Mouse (Mus musculus): ENCODE measurements around the gene Slc47a2. TPM values are rescaled to one million over a fixed set of nuclear protein-coding genes. Genes with fewer than 3 reads are reported as not detected.

Gene Slc47a2
- total RNA-seq, 2 experiments from 2014 or later, result not detected

DNA sequence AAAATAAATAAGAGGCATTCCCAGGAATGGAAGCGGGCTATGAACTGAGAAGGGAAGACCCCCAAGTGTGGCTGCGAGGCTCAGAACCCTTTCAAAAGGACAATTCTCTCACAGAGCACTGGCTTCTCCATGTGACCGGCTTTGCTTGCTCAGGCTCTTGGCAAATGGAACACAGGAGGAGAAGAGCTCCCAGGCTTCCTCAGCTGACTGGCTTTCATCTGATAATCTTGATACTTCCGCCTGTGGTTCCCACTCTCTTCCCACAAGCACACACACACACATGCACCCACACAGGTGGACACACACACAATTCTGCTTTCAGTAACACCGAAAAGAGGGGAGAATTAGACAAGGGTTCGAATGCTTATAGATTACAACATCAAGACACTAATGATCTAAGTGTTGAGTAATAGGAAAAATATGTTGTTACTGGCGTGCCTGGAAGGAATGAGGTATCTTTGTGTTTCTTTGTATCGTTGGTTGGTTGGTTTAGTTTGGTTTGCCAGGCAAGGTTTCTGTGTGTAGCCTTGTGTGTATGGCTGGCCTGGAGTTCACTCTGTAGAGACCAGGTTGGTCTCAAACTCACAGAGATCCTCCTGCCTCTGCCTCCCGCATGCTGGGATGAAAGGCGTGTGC, 59.1 kb downstream of the Slc47a2 start:
- DNase-seq (ENCODE audit: low spot score), result no peak

DNA sequence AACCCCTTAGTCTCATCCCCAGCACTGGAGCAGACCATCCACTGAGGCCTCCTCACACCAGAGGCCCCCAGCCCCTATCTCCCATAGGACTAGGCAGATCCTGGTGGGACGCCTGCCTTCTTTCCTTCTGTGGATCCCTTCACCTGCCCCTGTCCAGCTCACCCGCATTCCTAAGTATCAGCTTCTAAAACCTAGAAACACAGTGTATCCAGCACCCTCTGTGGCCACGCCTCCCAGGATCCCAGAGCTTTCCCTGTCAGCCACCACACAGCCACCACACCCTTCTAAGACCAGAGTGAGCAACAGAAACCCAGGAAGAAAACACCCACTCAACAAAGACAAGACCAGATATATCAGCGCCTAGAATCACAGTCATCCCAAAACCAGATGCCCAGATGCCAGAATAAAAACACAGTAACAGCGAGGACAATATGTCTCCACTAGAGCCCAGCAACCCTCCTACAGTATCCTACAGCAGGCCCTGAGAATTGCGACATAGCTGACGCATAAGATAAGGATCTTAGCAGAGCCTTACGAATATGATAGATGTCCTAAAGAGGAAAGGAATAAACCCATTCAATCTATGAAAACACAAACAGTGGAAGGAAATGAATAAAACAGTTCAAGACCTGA, 64.1 kb downstream of the Slc47a2 start:
- DNase-seq (ENCODE audit: low spot score), result no peak

DNA sequence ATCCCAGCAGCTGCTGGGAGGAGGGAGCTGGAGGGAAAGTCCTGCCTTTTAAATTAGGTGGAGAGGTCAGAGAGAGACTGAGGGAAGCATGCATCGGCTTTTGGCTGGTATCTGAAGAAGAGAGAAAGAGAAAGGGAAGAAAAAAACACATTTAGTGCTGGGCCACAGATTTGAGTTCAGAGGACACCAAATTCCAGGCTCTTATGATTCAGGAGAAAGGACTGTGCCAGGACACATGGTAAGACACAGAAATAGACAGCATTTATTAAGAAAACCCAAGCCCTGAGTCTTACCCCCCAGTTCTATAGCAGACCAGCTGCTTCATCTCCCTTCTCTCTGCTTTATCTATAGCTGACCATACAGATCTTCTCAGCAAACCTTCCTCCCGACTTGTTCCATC, 64.7 kb downstream of the Slc47a2 start:
- DNase-seq (ENCODE audit: low spot score), result no peak

DNA sequence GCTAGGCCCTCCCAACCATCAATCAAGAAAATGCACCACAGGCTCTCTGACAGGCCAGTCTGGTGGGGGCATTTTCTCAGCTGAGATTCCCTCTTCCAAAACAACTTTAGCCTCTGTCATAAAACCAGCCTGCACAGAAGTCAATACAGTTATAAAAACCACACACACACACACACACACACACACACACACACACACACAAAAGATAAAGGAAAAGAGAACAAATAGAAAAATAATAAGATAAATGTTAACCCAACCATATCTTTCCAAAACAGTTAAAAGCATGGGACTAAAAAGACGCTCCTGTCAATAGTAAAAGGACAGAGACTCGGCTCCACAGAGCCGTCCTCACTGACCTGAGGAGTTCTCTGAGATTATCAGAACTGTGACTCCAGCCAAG, 66.2 kb downstream of the Slc47a2 start:
- DNase-seq (ENCODE audit: low spot score), result no peak

DNA sequence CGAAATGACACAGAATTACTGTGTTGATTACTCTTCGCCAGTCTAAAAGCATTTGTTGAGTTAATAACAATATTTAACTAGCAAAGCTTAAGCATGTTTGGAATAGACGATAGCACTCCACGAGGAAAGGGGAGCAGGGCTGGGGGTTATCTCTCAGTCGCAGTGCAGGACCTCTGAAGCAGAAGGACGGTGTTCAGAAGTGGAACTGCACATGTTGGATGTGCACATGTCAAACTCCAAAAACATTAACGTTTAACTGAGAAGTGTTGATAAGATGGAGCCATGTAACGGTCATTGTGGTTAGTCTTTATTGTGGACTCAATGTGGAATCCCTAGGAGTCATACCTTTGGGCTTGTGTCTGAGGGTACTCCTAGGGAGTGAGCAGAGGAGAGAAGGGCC, 67.6 kb downstream of the Slc47a2 start:
- no peak for DNase-seq (ENCODE audit: low spot score)

DNA sequence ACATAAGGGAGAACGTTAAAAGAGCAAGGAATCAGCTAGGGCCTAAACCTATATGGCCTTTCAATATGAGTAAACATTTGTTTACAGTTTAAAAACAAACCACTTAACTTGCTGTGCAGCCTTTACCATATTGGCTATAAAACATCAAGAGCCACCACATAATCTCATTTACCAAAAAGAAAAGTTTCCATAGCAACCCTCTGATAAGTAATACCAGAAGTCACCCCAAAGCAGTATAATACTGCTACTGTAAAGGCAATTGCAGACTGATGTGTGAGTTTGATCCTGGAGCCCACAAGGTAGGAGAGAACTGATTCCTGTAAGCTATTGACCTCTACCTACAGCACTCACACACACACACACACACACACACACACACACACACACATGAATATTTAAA, 68.2 kb downstream of the Slc47a2 start:
- DNase-seq (ENCODE audit: low spot score), result no peak

DNA sequence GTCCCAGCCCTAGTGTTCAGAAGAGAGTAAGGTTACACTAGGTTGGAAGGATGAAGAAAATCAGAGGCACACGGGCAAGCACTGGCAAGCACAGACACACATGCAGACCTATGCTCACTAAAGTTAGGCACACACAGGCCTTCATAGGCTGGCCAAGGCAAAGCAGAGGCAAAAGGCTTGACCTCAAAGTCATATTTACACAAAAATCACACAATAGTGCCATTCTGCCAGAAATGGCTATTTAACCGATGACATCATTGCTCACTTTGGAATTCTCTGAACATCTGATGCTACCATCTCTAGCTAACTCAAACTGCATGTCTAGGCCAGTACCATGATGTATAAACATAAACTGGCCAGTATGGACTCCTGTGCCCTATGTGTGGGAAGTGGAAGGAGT, 68.7 kb downstream of the Slc47a2 start:
- no peak for DNase-seq (ENCODE audit: low spot score)

DNA sequence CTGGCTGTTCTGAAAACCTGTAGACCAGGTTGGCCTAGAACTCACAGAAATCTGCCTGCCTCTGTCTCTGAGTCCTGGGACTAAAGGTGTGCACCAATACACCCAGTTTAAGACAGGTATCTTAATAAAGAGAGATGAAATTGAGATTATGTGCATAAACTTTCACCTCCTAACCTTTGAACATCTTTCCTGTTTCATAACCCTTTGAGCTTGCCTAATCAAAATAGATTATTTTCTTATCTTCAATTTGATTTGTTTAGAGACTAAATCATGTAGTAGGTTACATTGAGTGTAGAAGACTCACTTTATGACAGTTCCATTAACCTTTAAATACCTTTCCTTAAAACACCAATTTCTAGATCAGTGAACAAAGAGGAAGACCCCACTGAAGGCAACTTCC, 71.0 kb downstream of the Slc47a2 start:
- no peak for DNase-seq (ENCODE audit: low spot score)

DNA sequence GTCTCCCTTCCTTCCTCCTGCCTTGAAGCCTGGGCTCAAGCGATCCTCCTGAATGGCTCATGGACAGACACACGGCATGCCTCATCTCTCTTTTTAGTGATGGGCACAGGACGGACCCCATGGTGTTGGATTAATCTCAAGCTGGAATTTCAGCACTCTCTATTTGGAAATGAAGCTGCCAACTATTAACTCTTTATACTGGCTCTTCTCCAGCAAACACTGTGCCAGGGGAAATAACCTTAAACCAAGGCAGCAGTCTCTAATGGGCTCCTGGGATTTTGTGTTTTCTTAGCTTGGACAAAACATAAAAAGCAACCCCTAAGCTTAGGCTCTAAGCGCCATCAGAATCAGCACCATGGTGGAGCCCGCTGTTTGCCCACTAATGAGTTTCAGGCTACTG, 72.3 kb downstream of the Slc47a2 start:
- DNase-seq (ENCODE audit: low spot score), result no peak

DNA sequence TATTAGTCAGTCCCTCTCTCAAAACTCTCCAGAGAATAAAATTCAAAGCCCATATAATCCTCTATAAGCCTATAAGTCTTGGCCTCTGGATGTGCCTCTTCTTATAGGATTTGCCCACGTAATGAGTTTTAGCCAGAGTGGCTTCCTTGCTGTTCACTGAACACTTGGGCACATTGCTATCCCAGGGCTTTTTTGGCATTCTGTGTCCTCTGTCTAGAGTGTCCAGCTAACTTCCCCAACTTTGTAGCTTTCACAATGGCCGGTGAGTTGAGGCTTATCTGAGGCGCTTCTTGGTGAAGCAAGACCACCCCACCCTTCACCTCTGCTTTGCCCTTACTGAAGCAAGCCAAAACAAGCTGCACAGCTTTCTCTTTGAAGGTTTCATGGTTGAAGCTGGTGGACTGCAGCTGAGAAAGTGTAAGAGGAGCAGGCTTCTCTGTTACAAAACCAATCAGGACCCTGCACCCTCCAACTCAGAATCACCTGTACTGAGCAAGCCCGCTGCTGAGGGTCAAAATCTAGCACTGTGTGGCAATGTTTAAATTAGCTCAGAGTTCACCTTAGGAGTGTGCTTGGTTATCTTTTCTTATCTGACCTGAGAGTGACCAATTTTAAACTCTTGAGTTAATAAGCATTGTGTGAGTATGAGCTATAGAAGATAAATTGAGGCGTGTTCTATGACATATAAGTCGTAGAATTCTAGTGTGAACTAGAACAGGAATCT, 73.9 kb downstream of the Slc47a2 start:
- DNase-seq (ENCODE audit: low spot score), result no peak

DNA sequence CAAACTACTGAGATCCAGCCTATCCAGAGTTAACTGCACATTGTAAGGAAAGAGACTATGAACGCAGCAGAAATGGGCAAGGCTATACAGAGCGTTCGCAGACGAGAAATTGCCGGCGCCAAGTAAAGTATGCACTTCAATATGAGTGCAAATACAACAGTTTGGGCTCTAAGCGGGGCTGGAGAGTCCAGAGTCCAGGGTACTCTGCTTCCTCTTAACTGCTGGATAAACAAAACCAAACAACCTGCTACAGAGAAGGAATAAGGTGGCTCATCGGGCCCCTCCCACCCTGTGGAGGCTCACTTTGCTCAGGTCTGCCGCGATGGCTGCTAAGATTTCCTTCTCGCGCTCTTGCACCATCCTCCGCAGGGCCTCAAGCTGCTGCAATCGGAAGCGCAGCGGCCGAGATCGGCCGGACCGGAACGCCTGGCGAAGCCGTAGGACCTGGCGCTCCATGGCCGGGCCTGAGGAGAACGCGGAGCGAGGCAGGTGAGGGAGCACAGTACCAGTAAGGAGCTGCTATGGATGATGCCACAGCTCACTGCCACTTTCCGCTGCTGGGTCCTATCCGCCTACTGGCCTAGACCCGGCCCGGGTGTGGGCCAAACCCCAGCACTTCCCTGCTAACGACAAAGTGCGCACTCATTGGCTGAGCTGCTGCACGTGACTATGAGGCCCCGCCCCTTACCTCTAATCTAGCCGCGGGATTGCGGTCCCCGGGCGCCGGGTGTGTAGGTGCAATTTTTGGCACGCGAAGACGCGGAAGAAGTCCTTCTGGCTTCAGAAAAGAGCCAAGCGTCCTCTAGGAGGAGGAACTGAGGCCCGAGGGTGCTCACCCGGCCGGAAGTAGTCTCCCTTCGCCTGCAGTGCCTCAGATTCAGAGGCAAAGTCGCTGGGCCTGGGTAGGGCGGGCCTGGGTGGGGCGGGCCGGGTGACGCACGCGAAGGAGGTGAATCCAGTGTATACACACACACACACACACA, 75.8 kb downstream of the Slc47a2 start, which contains the start of gene Aldh3a2:
Aldh3a2 (minus strand) TSS at position 914 of the 983 bp plus-strand sequence.
- peak; percentile 96 for DNase-seq (ENCODE audit: low spot score)

DNA sequence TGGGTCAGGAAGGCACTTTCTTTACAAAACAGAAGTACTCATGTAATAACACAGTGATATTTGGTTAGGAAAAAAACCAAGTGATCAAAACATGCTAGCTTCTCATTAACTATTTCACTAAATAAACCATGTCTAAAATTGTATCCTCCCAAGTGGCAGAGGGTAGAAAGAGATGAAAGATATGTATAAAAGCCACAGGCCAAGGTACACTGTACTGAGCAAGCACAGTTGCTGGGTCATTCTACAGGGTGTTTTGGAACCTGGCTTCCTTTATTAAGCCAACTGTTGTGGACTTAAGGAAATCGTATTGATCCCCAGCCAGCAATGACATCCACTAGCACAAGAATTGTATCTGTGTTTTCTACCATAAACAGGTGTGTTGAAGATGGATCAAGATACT, 78.8 kb downstream of the Slc47a2 start:
- no peak for DNase-seq (ENCODE audit: low spot score)

DNA sequence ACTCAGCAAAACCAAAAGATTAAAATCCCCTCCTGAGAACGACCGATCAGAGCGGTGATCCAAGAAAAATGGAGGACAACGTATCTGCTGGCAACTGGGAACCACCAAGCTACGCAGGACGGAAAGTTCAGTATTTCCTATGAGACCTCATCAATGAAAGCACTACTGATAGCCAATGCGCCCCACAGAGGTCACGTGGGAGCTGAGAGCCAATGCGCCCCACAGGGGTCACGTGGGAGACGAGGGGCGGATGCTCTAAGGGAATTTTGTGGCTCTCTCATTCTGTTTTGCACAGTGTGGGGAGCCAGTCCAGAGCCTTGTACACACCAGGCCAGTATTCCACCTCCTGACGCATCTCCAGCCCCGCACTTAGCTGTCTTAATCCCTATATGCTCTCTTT, 80.1 kb downstream of the Slc47a2 start:
- DNase-seq (ENCODE audit: low spot score), result no peak

DNA sequence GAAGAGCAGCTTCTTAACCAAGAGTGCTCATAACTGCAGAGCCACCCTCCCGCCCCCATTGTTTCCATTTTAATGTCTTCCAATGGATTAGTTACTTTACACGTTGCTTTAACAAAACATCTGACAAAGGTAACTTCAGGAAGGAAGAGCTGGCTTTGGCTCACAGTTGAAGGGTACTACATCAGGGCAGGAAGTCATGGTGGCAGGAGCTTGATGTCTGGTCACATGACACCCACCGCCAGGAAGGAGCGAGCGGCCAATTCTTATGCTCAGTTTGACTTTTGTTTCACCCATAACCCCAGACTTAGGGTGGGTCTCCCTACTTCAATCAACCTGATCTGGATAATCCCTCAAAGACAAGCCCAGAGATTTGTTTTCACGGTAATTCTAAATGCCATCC, 83.6 kb downstream of the Slc47a2 start:
- no peak for DNase-seq (ENCODE audit: low spot score)

DNA sequence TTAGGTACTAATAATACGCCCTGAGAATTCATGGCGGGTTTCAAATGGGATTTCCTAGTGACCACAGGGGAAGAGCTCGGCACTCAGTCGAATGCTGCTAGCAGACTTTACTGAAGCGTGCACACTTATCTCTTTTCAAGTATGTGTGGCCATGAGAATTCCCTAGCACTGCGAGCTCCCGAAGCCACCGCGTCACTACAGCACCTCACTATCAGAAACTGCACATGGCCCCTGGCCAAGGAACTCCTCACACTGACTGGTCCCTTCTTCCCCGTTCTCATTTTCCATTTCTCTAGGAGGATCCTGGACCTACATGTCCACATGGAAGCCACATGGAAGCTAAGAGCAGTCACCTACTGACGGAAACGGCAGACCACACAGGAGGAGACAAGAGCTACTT, 89.9 kb downstream of the Slc47a2 start:
- DNase-seq (ENCODE audit: low spot score), result no peak

DNA sequence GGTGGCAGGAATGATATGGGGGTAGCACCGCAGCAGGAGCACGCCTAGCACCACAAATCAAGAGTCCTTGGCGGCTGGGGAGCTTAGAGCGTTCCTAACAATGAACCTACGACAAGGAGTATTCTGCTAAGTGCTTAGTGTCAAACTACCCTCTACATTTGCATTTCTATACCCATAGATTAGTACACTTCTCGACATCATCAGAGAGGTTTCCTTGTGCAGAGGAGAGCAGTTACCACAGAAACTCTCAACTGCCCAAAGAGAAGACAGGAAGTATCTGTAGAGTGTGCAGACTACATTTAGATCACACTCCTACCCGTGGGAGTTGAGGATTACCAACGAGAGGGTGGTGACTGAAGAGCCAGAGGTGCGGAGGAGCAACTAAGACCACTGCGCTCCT, 90.9 kb downstream of the Slc47a2 start:
- no peak for DNase-seq (ENCODE audit: low spot score)

Other genes starting within 250 kb of the Slc47a2 start
- under 1 TPM in 1 of 2 experiments, not detected in 1; 0.43 TPM for gene Tnfrsf13b, start 216.1 kb downstream of the Slc47a2 start, total RNA-seq (2021)
- 10 to 100 TPM; 12.9 to 15.6 TPM for gene Usp22, start 167.8 kb downstream of the Slc47a2 start, total RNA-seq (2021)
- under 1 TPM; 0.33 to 0.48 TPM for gene Aldh3a1, start 135.3 kb downstream of the Slc47a2 start, total RNA-seq (2021)
- 10 to 100 TPM in 1 of 2 experiments, 1 to 10 TPM in 1; 9.8 to 15.1 TPM for gene Aldh3a2, start 75.4 kb downstream of the Slc47a2 start, total RNA-seq (2021)
- gene Slc47a1, start 35.5 kb upstream of the Slc47a2 start, total RNA-seq (2021), result 10 to 100 TPM; 15.3 to 18.5 TPM
- not detected for gene Rnf112, start 111.3 kb upstream of the Slc47a2 start, total RNA-seq (2021)
- gene Mfap4, start 142.6 kb upstream of the Slc47a2 start, total RNA-seq (2021), result 1 to 10 TPM; 6.5 to 7.4 TPM
- gene Mapk7, start 151.5 kb upstream of the Slc47a2 start, total RNA-seq (2021), result 1 to 10 TPM; 3.5 to 4.1 TPM
- gene B9d1, start 162.3 kb upstream of the Slc47a2 start, total RNA-seq (2021), result 1 to 10 TPM; 3.8 to 4.0 TPM
- 10 to 100 TPM; 23.2 to 25.1 TPM for gene Epn2, start 236.8 kb upstream of the Slc47a2 start, total RNA-seq (2021)

All from gastrocnemius, adult 18-20 months (tissue).